Mouse (Mus musculus): ENCODE results near the gene Jak2. TPM values are rescaled to one million over a fixed set of nuclear protein-coding genes. Genes with fewer than 3 reads are reported as not detected.
A peak's percentile ranks its signal among the peaks of the same experiment; 100 is the strongest.

Jak2 gene
- polyA plus RNA-seq (2016; fragmentation: Nextera tagmentation; extraction: Ambion mirVana): 14.4 and 15.7 TPM in 2 replicates

GRCm38 (mm10) chr19:29251191-29251957, at the start of gene Jak2:
TSS of gene Jak2 (plus strand) at chr19:29251828.
- Histone ChIP-seq H3K27me3 (no peaks in the 10 kb centered on the region), H3K4me2 (replicated peaks) (peak within 1 kb of the TSS; percentile 80), H3K4me3 (peak within 1 kb of the TSS; percentile 91), H3K4me1 (peaks cover 27% of the 10 kb centered on the region; the same call in 1 of the 2 replicates), H3K9me3 (no peaks in the 10 kb centered on the region), H3K9ac (peak within 1 kb of the TSS; percentile 98), H3K27ac (peak within 1 kb of the TSS; percentile 95), H3K36me3 (no peaks in the 10 kb centered on the region)
- under 1% methylated on average over 94 of the region's 114 CpGs for WGBS
- peak; percentile 95 for ATAC-seq (ENCODE audit: insufficient number of reproducible peaks, insufficient read depth, low FRiP score, low TSS enrichment)

- no peaks in the 10 kb centered on the region for H3K27me3 ChIP-seq
- no peaks in the 10 kb centered on the region for H3K9me3 ChIP-seq
- WGBS: 75% methylated on average over 2 of the region's 2 CpGs
- no peak overlapping the region for H3K4me2 ChIP-seq (replicated peaks)
- H3K36me3 ChIP-seq: no peaks in the 10 kb centered on the region
- no peak overlapping the region for H3K4me3 ChIP-seq
- peaks cover 5% of the 10 kb centered on the region for H3K4me1 ChIP-seq
- no peak overlapping the region for H3K27ac ChIP-seq
- ATAC-seq (ENCODE audit: insufficient number of reproducible peaks, insufficient read depth, low FRiP score, low TSS enrichment): no peak
- H3K9ac ChIP-seq: no peak overlapping the region
Measured at GRCm38 (mm10) chr19:29203337-29203736, 48.3 kb upstream of the Jak2 start.

DNA sequence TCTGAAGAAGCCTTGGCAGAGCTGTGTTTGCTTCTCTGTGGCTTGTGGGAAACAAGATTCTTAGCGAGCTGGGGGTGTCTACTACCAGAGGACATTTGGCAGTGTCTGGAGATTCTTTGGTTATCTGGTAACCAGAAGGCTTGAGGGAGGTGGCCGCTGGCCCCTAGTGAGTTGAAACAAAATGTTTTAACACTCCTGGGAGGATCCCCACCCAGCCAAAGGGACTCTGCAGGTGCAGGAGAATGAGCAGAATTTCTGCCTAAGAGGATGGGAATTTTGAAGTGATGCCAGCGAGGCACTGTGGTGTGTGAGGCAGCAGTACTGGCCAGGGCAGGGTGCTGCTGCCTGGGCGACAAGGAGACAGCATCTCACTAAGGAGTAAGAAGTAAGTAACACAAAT, 47.0 kb upstream of the Jak2 start:
- H3K4me2 ChIP-seq (replicated peaks): no peak overlapping the region
- H3K27ac ChIP-seq: peak overlapping the region; percentile 57; the same call in 1 of the 2 replicates
- H3K36me3 ChIP-seq: no peaks in the 10 kb centered on the region
- 62% methylated on average over 4 of the region's 4 CpGs for WGBS
- peaks cover 5% of the 10 kb centered on the region for H3K4me1 ChIP-seq
- ATAC-seq (ENCODE audit: insufficient number of reproducible peaks, insufficient read depth, low FRiP score, low TSS enrichment): no peak
- H3K27me3 ChIP-seq: no peaks in the 10 kb centered on the region
- H3K9ac ChIP-seq: no peak overlapping the region
- no peaks in the 10 kb centered on the region for H3K9me3 ChIP-seq
- no peak overlapping the region for H3K4me3 ChIP-seq

DNA sequence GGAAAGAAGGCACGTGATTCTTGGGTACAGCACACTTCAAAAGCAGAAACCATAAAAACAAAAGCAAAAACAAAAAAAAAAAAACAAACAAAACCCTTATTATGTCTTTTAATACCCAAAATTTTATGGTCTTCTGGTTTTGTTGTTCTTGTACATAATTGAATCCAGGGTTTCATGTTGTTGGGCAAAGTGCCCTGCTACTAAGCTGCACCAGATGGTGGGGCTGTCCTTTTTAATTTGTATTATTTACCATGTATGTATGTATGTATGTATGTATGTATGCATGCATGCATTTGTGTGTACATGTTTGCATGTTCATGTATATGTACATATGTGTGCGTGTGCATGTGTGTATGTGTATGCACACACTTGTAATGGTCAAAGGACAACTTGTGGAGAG, 46.4 kb upstream of the Jak2 start:
- H3K4me1 ChIP-seq: peaks cover 5% of the 10 kb centered on the region
- ATAC-seq (ENCODE audit: insufficient number of reproducible peaks, insufficient read depth, low FRiP score, low TSS enrichment): no peak
- no peak overlapping the region for H3K9ac ChIP-seq
- no peaks in the 10 kb centered on the region for H3K27me3 ChIP-seq
- H3K9me3 ChIP-seq: no peaks in the 10 kb centered on the region
- WGBS: 73% methylated on average over 2 of the region's 2 CpGs
- H3K4me2 ChIP-seq (replicated peaks): no peak overlapping the region
- no peak overlapping the region for H3K4me3 ChIP-seq
- H3K27ac ChIP-seq: no peak overlapping the region
- no peaks in the 10 kb centered on the region for H3K36me3 ChIP-seq

- 90% methylated on average over 7 of the region's 7 CpGs for WGBS
- H3K9ac ChIP-seq: no peak overlapping the region
- H3K4me1 ChIP-seq: peaks cover under 1% of the 10 kb centered on the region; the same call in 1 of the 2 replicates
- H3K9me3 ChIP-seq: no peaks in the 10 kb centered on the region
- H3K4me2 ChIP-seq (replicated peaks): no peak overlapping the region
- ATAC-seq (ENCODE audit: insufficient number of reproducible peaks, insufficient read depth, low FRiP score, low TSS enrichment): no peak
- no peaks in the 10 kb centered on the region for H3K27me3 ChIP-seq
- no peak overlapping the region for H3K4me3 ChIP-seq
- no peak overlapping the region for H3K27ac ChIP-seq
- no peaks in the 10 kb centered on the region for H3K36me3 ChIP-seq
Measured at GRCm38 (mm10) chr19:29209898-29210297, 41.7 kb upstream of the Jak2 start.

DNA sequence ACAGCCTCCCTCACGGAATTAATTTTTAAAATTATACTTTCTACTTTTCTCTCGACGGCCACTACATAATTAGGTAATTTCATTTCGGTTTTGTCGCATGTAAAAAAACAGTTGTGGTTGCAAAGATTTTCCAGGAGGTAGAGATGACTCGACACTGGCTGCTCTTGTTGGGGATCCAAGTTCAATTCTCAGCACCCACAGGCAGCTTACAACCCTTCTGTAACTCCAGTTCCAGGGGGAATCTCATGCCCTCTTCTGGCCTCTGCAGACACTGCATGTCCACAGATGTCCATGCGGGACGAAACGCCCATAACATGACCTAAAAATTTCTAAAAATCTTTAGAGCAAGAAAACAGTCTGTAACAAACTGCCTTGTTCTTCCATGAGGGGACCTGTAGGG, 41.3 kb upstream of the Jak2 start:
- H3K4me1 ChIP-seq: no peaks in the 10 kb centered on the region
- WGBS: 84% methylated on average over 9 of the region's 9 CpGs
- no peak overlapping the region for H3K4me2 ChIP-seq (replicated peaks)
- H3K9me3 ChIP-seq: no peaks in the 10 kb centered on the region
- H3K27me3 ChIP-seq: no peaks in the 10 kb centered on the region
- no peak for ATAC-seq (ENCODE audit: insufficient number of reproducible peaks, insufficient read depth, low FRiP score, low TSS enrichment)
- no peak overlapping the region for H3K4me3 ChIP-seq
- H3K9ac ChIP-seq: no peak overlapping the region
- H3K36me3 ChIP-seq: no peaks in the 10 kb centered on the region
- no peak overlapping the region for H3K27ac ChIP-seq

GRCm38 (mm10) chr19:29215811-29216509, 35.7 kb upstream of the Jak2 start:
- Histone ChIP-seq H3K9me3 (no peaks in the 10 kb centered on the region), H3K27me3 (no peaks in the 10 kb centered on the region), H3K9ac (no peak overlapping the region), H3K36me3 (no peaks in the 10 kb centered on the region), H3K4me2 (replicated peaks) (no peak overlapping the region), H3K4me1 (no peaks in the 10 kb centered on the region), H3K4me3 (no peak overlapping the region), H3K27ac (no peak overlapping the region)
- 68% methylated on average over 8 of the region's 8 CpGs for WGBS
- ATAC-seq (ENCODE audit: insufficient number of reproducible peaks, insufficient read depth, low FRiP score, low TSS enrichment): no peak

GRCm38 (mm10) chr19:29221867-29222266, 29.8 kb upstream of the Jak2 start:
- WGBS: 79% methylated on average over 4 of the region's 4 CpGs
- Histone ChIP-seq H3K9ac (no peak overlapping the region), H3K27ac (no peak overlapping the region), H3K4me1 (no peaks in the 10 kb centered on the region), H3K9me3 (no peaks in the 10 kb centered on the region; the same call in 1 of the 2 replicates), H3K4me3 (no peak overlapping the region), H3K4me2 (replicated peaks) (no peak overlapping the region), H3K36me3 (no peaks in the 10 kb centered on the region), H3K27me3 (no peaks in the 10 kb centered on the region)
- ATAC-seq (ENCODE audit: insufficient number of reproducible peaks, insufficient read depth, low FRiP score, low TSS enrichment): no peak

DNA sequence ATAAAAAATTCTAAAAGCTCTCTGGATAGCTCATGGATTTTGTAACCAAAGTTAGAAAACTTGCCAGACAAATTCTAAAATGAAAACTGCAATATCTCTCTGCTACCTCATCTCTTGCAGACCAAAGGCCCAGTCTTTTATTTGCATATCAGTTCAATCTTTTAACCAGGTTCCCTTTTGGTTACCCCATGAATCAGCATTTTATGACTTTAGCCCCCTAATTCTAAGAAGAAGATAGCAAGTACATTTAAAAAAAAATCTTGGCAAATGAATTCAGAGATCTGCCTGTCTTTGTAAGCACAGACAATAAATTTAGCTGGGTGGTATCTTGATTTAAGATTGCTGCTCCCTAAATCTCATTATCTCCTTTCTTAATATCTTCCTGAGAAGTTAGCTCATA, 26.7 kb upstream of the Jak2 start:
- no peak overlapping the region for H3K9ac ChIP-seq
- H3K4me1 ChIP-seq: no peaks in the 10 kb centered on the region
- H3K9me3 ChIP-seq: no peaks in the 10 kb centered on the region; the same call in 1 of the 2 replicates
- no peaks in the 10 kb centered on the region for H3K27me3 ChIP-seq
- no peak overlapping the region for H3K4me2 ChIP-seq (replicated peaks)
- H3K4me3 ChIP-seq: no peak overlapping the region
- H3K27ac ChIP-seq: no peak overlapping the region
- ATAC-seq (ENCODE audit: insufficient number of reproducible peaks, insufficient read depth, low FRiP score, low TSS enrichment): no peak
- no peaks in the 10 kb centered on the region for H3K36me3 ChIP-seq

GRCm38 (mm10) chr19:29226996-29227395, 24.6 kb upstream of the Jak2 start:
- Histone ChIP-seq H3K9ac (no peak overlapping the region), H3K4me3 (no peak overlapping the region), H3K9me3 (no peaks in the 10 kb centered on the region; the same call in 1 of the 2 replicates), H3K36me3 (no peaks in the 10 kb centered on the region), H3K4me1 (no peaks in the 10 kb centered on the region), H3K27me3 (no peaks in the 10 kb centered on the region), H3K27ac (no peak overlapping the region), H3K4me2 (replicated peaks) (no peak overlapping the region)
- no peak for ATAC-seq (ENCODE audit: insufficient number of reproducible peaks, insufficient read depth, low FRiP score, low TSS enrichment)
- 74% methylated on average over 1 of the region's 1 CpGs for WGBS

GRCm38 (mm10) chr19:29227941-29228590, 23.6 kb upstream of the Jak2 start:
- no peak overlapping the region for H3K4me2 ChIP-seq (replicated peaks)
- H3K27me3 ChIP-seq: no peaks in the 10 kb centered on the region
- no peaks in the 10 kb centered on the region for H3K4me1 ChIP-seq
- H3K27ac ChIP-seq: no peak overlapping the region
- no peaks in the 10 kb centered on the region for H3K36me3 ChIP-seq
- no peaks in the 10 kb centered on the region; the same call in 1 of the 2 replicates for H3K9me3 ChIP-seq
- H3K9ac ChIP-seq: no peak overlapping the region
- 74% methylated on average over 9 of the region's 9 CpGs for WGBS
- no peak for ATAC-seq (ENCODE audit: insufficient number of reproducible peaks, insufficient read depth, low FRiP score, low TSS enrichment)
- no peak overlapping the region for H3K4me3 ChIP-seq
